Mouse (Mus musculus) heart, adult 18-20 months (tissue): Measurements from ENCODE around the gene Gsdma2. TPM values are rescaled to one million over a fixed set of nuclear protein-coding genes. Genes with fewer than 3 reads are reported as not detected.
A peak's percentile ranks its signal among the peaks of the same experiment; 100 is the strongest.
"Not testable (repeated sequence)": the region's sequence is repeated elsewhere in the genome, so short reads cannot be mapped to it uniquely, and the experiment has no call there.

Experiments used
- DNase-seq, 2 experiments: peaks; one replicate each; pipeline ENCODE4 v3.0.0; 2021 to 2022; ENCODE audit warnings: mixed read lengths in 1 of 2
- total RNA-seq, 2 experiments: library from RNA; stranded (reverse); gene quantifications; 2 replicates each; pipeline ENCODE4 v1.2.3; 2021

The Gsdma2 gene
- total RNA-seq, 2 experiments from 2014 or later, result not detected

DNA sequence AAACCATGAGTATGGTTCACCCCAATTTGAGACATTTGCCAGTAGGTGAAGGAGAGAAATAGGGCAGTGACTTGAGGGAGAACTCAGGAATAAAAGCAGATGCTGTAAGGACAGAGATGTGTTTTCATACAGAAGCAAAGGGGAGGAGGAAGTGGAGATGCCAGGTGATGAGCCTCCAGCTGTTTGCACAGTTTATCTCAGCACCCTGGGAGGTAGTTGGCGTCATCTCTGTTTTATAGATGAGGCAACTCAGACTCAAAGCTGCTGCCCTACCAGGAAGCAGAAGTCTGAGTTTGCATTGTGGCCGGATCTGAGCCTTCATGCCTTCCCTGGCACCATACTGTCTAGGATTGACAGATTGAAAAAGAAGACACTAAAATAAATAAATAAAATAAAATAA, 22.4 kb downstream of the Gsdma2 start:
- no peak for DNase-seq

DNA sequence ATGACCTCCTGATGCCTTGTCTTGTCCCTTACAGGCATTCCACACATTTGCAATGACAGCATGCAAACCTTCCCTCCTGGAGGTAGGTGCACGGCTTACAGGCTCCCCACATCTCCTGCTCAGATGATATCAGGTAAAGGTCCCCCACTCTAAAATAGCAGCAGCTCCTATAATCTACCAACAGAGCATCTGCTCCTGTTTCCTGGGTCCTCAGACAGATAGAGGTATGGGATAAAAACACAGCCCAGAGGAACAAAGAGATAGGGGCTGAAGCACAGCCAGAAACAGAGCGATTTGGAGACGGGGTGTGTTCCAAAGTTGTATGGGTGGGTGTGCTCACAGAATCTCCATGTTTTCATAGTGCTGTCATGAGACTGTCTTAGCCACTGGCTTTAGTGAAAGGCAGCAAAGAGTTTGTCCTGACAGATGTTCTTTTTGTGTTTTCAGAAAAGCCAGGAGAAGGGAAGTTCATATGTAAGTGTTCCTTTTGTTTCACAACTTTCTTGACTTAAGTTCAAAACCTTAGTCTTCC, 24.8 kb downstream of the Gsdma2 start:
- DNase-seq, result no peak

DNA sequence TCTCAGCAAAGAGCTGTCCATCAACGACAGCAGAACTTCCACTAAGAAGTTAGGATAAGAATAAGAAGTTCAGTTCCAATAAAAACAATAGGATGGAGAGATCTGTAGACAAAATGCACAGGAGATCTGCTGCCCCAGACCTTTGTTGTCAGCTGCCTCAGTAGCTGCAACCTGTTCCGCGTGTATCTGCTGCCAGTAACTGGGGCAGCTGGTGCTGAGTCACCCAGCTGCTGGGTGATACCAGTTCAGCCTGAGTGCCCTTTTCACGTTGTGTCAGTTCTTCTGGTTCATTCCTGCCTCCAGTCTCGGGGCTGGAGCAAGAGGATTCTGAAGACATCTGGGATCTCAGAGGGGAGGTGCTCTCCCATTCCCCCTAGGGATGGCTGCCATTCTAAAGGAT, 25.3 kb downstream of the Gsdma2 start:
- DNase-seq, result no peak

DNA sequence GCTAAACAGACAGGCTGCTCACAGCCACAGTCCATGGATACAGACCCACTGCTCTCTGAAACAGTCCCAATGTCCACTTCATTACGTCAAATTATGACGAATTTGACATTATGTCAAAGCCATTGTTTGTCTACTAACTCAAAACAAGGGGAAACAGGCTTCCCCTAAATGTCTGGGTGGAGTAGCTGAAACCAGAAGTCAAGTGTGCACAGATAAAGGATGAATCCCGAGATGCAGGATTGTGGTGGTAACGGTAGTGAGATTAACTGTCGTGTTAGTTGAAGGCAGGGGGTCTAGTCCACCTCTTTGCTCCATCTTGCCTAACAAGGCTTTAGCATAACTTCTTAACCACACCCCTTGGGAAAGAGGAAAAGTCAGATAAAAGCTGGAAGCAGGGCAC, 25.9 kb downstream of the Gsdma2 start:
- DNase-seq, result no peak

DNA sequence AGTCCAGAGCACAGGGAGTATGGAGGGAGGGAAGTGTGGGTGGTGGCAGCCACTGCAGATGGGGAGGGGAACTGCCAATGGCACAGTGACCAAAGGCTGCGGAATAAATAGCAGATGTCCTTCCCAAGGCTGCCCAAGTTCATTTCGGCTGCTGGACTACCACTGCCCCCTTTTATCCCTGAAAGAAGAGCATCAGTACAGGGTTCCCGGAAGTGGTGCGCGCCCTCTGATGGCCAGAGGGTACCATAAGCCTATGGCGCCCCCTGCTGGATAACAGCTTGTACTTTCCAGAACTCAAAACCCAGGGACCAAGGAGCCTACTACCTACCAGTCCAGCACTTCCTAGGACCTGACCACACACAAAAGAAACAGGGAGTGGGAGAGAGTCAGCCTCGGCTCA, 26.6 kb downstream of the Gsdma2 start:
- peak; percentile 60 to 68 for DNase-seq

DNA sequence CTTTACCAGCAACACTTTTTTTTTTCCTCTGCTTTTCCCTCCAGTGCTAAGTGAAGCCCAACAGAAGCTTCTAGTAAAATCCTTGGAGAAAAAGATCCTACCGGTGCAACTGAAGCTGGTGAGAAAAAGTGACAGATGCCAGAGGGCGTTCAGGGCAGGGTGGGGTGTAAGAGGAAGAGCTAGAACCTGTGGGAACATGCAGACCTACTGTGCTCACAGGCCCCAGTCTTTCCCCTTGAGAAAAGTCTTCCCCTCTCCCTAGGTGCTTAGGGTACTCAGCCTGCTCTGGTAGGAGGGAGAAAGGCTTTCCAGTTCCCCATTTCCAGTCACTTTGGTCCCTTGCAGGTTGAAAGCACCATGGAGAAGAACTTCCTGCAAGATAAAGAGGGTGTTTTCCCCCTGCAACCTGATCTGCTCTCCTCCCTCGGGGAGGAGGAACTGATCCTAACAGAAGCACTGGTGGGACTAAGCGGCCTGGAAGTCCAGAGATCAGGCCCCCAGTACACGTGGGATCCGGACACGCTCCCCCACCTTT, 29.3 kb downstream of the Gsdma2 start:
- DNase-seq, result no peak

DNA sequence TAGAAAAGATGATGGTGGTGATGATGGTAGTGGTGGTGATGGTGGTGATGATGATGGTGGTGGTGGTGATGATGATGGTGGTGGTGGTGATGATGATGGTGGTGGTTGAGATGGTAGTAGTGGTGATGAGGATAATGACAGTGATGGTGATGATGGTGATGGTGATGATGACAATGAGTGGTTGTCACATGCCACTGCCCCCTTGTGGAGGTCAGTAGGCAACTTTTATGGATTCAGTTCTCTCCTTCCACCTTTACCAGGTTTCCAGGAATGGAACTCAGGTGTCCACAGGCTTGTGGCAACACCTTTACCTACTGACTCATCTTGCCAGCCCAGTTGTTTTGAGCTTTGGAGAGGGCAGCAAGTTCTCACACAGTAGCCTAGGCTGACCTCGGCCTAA, 33.5 kb downstream of the Gsdma2 start:
- DNase-seq, result no peak

DNA sequence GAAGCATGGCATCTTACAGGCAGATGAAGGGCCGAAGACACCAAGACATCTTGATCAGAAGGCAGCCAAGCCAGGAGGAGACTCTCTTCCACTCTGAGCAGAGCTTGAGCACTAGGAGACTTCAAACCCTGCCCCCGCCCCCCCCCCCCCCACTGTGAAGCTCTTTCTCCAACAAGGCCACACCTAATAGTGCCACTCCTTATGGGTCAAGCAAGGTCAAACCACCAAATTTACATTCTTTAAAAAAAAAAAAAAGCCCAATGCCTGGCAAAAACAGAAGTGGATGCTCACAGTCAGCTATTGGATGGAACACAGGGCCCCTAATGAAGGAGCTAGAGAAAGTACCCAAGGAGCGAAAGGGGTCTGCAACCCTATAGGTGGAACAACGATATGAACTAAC, 34.0 kb downstream of the Gsdma2 start:
- not testable (repeated sequence) for DNase-seq

DNA sequence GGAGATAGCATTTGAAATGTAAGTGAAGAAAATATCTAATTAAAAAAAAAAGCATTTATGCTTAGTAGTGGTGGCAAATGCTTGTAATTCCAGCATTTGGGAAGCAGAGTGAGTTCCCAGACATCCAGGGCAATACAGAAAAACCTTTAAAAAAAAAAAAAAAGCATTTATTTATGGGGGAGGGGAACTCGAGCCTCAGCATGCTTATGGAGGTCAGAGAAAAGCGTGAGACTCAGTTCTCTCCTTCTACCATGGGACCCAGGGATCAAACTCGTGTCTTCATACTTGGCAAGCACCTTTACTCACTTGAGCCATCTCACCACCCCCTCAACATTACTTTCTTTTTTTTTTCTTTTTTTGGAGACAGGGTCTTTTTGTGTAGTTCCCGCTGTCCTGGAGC, 34.6 kb downstream of the Gsdma2 start:
- no peak for DNase-seq

DNA sequence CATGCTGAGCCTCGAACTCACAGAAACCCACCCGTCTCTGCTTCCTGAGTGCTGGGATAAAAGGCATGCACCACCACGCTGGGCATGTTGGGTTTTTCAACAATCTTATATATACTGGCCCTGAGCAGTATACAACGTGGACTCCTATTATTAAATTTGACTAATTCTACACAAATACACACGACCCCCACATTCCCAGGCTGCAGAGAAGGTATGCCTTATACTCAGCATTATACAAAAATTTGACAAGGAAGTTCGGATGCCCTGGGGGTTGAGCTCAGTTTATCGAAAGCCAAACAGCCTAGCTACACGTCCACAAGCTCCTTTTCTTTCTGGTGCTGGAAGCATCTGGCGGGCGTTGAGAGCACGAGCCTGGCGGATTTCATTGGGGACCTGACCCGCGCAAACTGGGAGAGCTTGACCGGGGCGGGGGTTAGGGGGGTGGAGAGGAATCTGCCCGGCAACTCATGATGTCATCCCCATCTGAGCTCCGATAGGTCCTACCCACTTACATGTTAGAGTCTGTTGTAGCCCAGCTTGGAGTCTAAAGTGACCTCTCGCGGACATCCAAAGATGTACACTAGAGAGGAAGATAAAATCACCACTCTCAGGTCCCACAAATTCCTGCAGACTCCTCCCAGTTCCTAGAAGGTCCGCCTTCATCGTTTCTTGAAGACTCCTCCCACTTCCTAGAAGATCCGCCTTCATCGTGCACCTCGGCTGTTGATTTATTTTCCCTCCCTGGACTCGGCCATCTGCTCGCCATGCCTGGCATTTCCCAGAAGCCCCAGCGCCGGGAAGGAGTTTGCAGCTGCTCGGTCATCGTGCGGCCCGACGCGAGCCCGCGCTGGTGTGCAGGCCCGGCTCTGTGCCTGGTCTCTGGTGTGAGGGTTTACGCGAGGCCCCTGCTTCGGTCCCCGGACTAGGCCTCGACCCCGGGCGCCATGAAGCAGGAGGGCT, 35.5 kb downstream of the Gsdma2 start, which contains the start of gene Psmd3:
TSS of gene Psmd3 (plus strand) at position 769 of the 960 bp plus-strand sequence.
- DNase-seq, result peak; percentile 97 to 100

DNA sequence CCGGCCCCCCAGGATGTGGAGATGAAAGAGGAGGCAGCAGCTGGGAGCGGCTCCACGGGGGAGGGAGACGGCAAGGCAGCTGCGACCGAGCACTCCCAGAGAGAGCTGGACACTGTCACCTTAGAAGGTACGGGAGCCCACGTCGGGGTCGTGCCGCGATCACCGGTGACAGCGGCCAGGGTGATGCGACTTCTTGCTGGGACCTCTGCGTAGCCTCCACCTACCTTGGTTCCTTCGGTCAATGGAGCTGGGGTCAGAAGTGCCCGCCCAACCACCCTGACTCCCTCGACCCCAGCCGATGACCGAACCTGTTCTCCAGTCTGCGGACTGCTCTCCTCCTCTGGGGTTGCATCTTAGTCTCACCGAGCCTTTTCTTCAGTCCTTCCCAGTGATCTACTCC, 36.3 kb downstream of the Gsdma2 start:
- DNase-seq, result no peak

DNA sequence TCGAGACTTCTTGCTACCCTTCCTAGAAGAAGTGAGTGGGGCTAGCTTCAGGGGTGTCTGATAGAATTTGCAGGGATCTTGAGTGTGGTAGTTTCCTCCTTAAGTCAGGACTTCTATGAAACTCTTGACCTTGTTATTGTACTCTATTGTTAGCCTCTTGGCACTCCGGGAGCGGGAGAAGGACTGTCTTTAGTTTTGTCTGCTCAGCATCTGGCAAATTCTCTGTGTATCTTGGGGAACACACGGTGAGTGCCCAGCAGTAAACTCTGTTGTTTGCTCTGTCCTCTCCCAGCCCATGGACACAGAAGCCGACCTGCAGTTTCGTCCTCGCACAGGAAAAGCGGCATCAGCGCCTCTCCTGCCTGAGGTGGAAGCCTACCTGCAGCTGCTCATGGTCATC, 39.1 kb downstream of the Gsdma2 start:
- DNase-seq, result no peak

DNA sequence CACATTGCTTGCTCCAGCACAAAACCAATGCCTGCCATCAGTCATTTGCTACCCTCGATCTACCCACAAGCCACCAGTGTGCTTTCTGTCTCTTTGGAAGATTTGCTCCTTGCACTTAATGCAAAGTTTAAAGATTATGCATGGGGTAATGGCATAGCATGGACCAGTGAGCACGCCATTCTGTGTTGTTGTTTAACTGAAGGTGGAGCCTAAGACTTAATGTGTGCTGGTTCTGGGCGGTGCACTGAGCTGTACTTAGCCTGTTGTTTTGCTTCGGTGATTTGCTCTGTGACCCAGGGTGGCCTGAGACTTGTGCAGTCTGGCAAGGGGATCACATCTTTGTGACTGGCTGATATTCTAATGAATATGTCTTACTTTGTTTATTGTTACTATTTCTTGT, 40.4 kb downstream of the Gsdma2 start:
- no peak for DNase-seq

DNA sequence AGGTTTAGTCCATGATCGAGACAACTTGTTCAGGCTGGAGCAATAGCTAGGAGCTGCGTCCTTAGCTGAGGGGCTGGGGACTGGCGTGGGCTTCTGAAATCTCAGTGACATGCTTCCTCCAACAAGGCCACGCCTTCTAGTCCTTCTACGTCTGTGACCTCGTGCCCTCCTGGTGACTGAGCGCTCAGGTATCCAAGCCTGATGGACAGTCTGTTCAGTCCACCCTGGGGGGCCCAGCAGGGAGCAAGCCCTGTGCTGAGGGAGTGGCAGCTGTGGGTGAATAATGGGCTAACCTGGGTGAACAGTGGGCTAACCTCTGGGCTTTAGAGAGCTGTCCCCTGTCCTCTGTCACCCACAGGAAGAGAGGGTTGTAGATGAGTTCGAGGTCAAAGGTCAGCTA, 41.5 kb downstream of the Gsdma2 start:
- DNase-seq, result no peak

DNA sequence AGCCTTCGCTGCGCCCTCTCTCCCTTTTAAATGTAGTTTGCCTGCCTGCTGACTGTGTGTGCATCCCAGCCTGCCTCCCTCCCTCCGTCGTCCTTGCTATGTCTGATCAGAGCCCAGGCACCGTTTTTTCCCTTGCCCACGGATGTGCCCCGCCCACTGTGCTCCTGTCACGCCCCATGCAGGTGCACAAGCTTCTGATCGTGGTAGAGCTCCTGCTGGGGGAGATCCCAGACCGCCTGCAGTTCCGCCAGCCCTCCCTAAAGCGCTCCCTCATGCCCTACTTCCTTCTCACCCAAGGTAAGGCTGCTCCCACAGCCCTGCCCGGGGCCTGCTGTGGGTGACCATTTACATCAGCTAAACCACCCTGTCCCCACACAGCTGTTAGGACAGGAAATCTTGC, 46.6 kb downstream of the Gsdma2 start:
- DNase-seq, result no peak

DNA sequence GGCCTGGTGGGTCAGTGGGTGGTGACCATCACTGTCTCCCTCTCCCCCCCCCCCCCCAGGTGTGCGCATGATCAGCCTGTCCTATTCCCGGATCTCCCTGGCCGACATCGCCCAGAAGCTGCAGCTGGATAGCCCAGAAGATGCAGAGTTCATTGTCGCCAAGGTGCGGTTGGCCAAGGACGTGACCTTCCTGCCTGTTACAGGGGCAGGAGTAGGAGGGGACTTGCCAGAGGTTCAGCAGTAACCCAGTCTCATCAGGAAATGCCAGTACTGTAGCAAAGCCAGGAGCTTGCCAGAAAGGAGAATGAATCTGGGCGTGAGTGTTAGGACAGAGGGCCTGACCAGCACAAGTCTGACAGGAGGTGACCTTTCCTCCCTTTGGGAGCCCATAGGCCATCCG, 47.2 kb downstream of the Gsdma2 start:
- DNase-seq, result no peak

DNA sequence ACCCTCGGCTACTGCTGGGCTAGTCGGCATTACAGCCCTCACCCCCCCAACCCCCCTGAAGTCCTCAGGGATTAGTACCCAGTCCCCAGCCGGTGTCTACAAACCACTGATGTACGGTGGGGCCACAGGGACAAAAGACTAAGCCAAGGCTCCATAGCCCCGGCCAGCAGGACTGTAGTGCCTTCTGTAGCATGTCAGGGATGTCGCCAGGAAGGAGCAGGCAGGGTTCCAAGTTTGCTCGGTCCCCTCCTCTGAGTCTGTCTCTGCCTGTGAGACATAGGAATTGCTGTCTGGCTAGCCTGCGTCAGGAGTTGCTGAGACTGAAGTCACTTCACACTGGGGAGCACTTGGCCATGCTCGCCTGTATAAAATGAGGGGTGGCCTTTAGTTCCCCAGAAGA, 47.7 kb downstream of the Gsdma2 start:
- no peak for DNase-seq

DNA sequence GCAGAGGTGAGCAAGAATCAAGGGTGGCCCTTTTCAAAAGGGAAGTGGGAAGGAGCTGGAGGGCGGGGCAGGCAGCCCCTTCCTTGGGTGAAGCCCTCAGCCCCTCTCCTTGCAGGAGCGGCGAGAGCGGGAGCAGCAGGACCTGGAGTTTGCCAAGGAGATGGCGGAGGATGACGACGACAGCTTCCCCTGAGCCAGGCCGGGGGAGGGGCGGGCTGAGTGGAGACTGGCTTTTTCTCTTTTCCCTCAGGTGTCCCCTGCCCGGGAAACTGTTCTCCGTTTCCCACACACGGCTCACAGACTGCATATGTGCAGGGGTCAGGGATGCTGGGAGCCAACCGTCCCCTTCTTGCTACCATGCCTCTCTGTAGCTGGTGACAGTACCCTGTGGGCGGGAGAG, 48.8 kb downstream of the Gsdma2 start:
- DNase-seq, result no peak

DNA sequence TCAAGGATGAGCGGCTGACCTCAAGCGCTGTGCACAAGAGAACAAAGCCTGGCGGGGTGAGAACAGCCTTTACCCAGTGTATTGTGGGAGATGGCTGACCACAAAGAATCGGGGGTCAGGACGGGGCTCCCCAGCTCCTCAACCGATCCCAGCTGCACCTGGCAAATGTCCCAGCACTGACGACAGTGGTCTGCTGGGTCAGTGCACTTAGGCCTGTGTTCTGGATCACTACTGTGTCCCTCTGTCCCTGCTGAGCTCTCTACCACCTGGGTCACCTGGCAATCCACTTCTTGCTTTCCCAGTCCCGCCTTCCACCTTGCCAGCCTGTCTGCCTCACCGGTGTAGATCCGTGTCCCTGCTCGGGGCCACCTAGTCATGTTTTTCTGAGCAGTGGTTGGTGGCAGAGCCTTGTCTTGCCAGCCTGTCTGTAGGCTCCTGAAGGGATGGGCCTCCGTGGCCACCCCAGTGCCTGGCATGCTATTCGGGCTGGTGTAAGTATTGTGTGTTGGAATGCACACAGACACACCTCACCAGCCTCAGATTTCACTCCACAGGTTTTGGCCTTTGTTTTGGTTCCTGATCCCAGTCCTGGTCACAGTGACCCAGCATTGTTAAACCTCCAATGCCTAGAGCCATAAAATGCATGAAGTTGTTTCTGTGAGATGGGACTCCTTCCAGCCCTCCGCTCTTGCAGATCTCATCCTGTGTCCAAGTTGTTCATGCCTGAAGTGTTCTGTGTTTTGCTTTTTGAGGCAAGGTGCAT, 50.1 kb downstream of the Gsdma2 start:
- DNase-seq, result no peak

DNA sequence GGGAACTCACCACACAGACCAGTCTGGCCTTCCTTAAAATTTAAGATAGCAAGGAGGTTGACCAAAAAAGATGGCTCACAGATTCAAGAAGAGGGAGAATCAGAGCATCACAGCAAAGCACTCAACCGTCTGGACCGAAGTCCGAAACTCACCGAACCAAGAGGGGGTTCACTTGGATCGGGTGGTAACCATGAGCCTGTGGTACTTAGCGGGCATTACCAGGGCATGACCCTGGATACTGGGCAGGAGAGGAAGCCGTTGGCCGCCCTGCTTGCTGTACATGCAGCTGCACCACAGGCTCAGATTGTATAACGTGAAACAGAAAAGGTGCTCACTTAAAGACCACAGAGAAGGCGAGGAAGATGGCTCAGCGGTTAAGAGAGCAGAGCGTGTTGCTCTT, 50.7 kb downstream of the Gsdma2 start:
- DNase-seq, result no peak

DNA sequence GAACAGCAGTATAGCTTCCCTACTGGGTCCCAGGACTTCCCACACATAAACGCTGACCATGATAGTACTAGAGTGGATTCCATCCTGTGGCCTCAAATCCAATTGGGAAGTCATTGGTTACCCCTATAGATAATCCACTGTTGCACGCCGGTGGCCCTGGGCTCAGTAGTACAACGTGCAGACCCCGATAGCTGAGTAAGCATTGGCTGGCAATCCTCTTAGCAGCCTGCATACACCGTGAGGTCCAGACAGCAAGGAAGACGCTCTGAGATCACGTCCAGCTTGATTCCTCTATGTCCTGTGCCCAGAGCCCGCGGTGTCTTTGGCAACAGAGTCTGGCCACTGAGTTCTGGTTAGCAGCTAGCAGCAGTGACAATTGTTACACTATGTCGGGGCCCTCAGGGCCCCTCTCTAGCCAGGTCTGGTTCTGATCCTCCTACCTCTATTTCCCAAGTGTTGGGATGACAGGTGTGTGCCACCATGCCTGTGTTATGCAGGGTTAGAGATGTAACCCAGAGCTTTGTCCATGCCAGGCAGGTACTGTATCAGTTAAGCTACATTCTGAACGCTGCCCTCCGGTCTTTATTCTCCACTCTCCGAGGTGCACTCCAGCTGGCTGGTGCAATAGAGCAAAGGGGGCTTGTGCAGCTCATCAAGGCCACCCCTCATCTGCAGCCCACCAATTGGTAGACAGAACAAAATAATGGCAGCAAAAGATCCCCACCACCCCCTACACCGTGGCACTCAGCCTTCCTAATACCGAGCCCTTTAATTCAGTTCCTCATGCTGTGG, 52.5 kb downstream of the Gsdma2 start:
- DNase-seq, result no peak

DNA sequence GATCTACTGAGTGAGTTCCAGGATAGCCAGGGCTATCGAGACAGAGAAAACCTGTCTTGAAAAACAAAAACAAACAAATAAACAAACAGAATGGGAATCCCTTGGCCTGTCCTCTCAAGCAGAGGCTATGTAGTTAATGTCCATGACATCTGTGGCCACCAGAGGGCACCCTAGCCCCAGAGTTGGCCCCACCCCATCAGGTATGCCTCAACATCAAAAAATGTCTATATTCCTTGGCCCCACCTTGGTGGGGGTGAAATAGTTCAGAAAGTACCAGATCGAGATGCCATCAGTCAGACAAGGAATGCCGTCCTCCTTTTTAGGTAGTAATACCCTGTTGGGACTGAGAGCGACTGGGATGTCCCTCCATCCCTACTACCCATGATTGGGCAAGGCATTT, 53.4 kb downstream of the Gsdma2 start:
- peak; percentile 76 to 91 for DNase-seq
